ENCODE assay signal across 9 mouse cellular contexts in the genomic region with DNA sequence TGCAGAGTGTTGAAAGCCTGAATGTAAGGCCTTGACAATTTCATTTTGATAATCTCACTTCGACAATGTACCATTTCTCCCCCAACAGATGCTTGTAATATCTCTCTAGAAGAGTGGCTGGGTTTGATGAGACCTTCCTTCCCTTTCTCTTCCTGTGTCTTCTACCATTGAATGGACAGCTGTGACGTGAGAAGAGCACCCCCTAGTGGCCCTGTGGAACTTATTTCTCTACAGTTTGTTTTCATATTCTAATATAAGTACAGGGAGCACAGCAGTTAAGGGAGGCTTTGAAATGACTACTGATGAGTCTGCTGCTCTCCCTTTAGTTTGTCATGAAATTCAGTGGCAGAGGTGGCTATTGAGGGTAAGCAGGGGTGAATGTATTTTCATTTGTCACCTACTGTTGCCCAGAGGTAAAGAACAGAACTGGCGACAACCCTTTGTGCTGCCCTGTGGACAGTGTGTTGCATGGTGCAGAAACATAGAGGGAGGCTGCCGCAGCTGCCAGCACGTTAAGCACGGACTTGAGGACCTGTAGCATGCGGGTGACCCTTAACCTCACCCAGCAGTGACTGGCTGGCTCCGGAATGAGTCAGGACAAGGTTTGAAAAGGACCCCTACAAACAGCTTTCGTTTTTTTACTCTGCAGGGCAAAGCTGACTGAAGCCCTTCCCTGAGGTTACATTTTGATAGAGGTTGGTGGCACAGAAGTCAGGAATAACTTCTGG. TPM values are rescaled to one million over a fixed set of nuclear protein-coding genes. Genes with fewer than 3 reads are reported as not detected.
A peak's percentile ranks its signal among the peaks of the same experiment; 100 is the strongest.
DNase-seq lines count a peak whose midpoint lies in the region; ATAC-seq lines count a peak whose summit lies in the region.
"Had no signal": no experiment of that assay in that cellular context is flagged by ENCODE, and none has a peak within 500 bp of the region (broad histone marks: within the 10 kb centered on the region; RNA-seq: fewer than 3 reads in every experiment).

No protein-coding gene starts in this region.

- H3K36me3 ChIP-seq in forebrain, embryonic 14.5 days (ENCODE audit: control insufficient read depth, insufficient read depth, low read length): no peaks in the 10 kb centered on the region
- H3K36me3 ChIP-seq in forebrain, embryonic 15.5 days: no peaks in the 10 kb centered on the region
- H3K36me3 ChIP-seq: stomach, embryonic 15.5 days had no signal

- DNase-seq in forebrain, embryonic 14.5 days (ENCODE audit: low spot score): peak; percentile 64
- peak; percentile 48 for DNase-seq in right cerebral cortex, adult 18-20 months
- DNase-seq in right cerebral cortex, postnatal 25 days: no peak
- DNase-seq in cerebellum, adult 8-10 months: peak; percentile 26
- peak; percentile 91 for DNase-seq in induced T-regulatory cell, adult 2 months (ENCODE audit: low read depth)
- DNase-seq in lung, postnatal 14 days: peak; percentile 63
- DNase-seq in thymus, adult 18-20 months: peak; percentile 7 to 22

- H3K27ac ChIP-seq in forebrain, embryonic 14.5 days (ENCODE audit: low read depth, low read length): no peak overlapping the region
- H3K27ac ChIP-seq in forebrain, embryonic 15.5 days (replicated peaks): no peak overlapping the region
- H3K27ac ChIP-seq: stomach, embryonic 15.5 days had no signal

- WGBS in forebrain, embryonic 14.5 days: 48% methylated on average over 9 of the region's 9 CpGs
- 46% methylated on average over 9 of the region's 9 CpGs for WGBS in forebrain, embryonic 15.5 days

- no peaks in the 10 kb centered on the region for H3K9me3 ChIP-seq in forebrain, embryonic 14.5 days (replicated peaks; ENCODE audit: control insufficient read depth, low read length)
- H3K9me3 ChIP-seq in forebrain, embryonic 15.5 days: no peaks in the 10 kb centered on the region
- H3K9me3 ChIP-seq: stomach, embryonic 15.5 days had no signal

- ATAC-seq in forebrain, embryonic 14.5 days: no peak
- ATAC-seq in forebrain, embryonic 15.5 days (replicated peaks): no peak

- H3K9ac ChIP-seq in forebrain, embryonic 14.5 days (ENCODE audit: low read length): no peak overlapping the region
- H3K9ac ChIP-seq in forebrain, embryonic 15.5 days (replicated peaks): no peak overlapping the region
- H3K9ac ChIP-seq: stomach, embryonic 15.5 days had no signal

- H3K27me3 ChIP-seq in forebrain, embryonic 14.5 days (replicated peaks; ENCODE audit: control insufficient read depth, insufficient read depth, low read length): no peaks in the 10 kb centered on the region
- H3K27me3 ChIP-seq in forebrain, embryonic 15.5 days: peaks cover 2% of the 10 kb centered on the region; the same call in 1 of the 2 replicates
- H3K27me3 ChIP-seq: stomach, embryonic 15.5 days had no signal

- no peak overlapping the region for H3K4me3 ChIP-seq in forebrain, embryonic 14.5 days (ENCODE audit: low read depth, low read length)
- no peak overlapping the region for H3K4me3 ChIP-seq in forebrain, embryonic 15.5 days
- H3K4me3 ChIP-seq: stomach, embryonic 15.5 days had no signal

- H3K4me2 ChIP-seq in forebrain, embryonic 14.5 days (ENCODE audit: low read length): no peak overlapping the region
- H3K4me2 ChIP-seq in forebrain, embryonic 15.5 days (replicated peaks): no peak overlapping the region
- H3K4me2 ChIP-seq: stomach, embryonic 15.5 days had no signal

- H3K4me1 ChIP-seq in forebrain, embryonic 14.5 days (ENCODE audit: control insufficient read depth, insufficient read depth, low read length): no peaks in the 10 kb centered on the region
- peaks cover 6% of the 10 kb centered on the region; the same call in 1 of the 2 replicates for H3K4me1 ChIP-seq in forebrain, embryonic 15.5 days
- H3K4me1 ChIP-seq: stomach, embryonic 15.5 days had no signal

RNA-seq across cellular contexts. Expression of gene ccdc198, which starts 10.3 kb away (rescaled TPM):
- 0.10 TPM in 1 of 2 replicates, not detected in the other for polyA plus RNA-seq in forebrain, embryonic 14.5 days (2014; fragmentation: Nextera tagmentation; extraction: Ambion mirVana)
- 0.22 and 0.29 TPM in 2 replicates for polyA plus RNA-seq in forebrain, embryonic 15.5 days (2015; fragmentation: Nextera tagmentation; extraction: Ambion mirVana)
